Mouse (Mus musculus) ovary, postnatal 36 days (tissue): Measurements from ENCODE around the gene Snx18.

Experiments used
- DNase-seq: peaks from one replicate; pipeline ENCODE4 v3.0.0; 2022; ENCODE audit warnings: low spot score, mixed read lengths

Gene Snx18

DNA sequence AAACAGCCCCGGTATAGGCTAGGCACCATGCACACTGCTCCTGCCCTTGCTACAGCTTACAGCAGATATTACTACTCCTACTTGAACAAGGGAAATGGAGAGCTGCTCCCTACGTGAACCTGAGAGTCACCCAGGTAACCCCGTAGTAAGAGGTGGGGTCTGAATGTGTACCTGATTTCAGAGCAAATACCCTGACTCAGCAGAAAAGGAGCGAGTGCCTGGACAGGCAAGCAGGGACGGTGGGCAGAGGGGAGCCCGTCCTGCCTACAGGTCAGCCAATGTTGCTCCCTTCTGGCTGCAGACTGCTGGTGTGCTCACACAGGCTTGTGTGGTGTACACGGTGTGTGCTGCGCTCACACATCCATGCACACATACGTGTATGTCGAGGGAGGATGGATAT, 20.7 kb downstream of the Snx18 start:
- DNase-seq = no peak

GRCm38 (mm10) chr13:113596821-113597541, 21.4 kb downstream of the Snx18 start:
- no peak for DNase-seq

DNA sequence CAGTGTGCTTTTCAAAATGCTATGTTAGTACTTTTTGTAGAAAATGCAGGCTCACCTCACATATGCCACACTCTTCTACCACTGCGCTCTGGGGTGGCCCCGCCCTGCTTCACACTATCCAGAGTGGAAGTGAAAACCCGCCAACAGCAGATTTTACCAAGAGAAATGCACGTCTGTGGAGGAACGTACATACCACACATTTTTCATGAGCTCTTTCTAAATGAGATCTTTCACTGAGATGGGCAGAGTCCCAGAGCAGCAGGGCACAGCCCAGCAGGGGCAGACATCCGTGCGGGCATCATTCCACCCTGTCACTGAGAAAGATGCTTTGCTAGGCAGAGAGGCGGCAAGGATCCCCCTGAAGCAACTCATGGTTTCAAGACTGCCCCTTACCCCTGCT, 22.4 kb downstream of the Snx18 start:
- no peak for DNase-seq

GRCm38 (mm10) chr13:113595219-113595618, 23.1 kb downstream of the Snx18 start:
- DNase-seq = no peak

DNA sequence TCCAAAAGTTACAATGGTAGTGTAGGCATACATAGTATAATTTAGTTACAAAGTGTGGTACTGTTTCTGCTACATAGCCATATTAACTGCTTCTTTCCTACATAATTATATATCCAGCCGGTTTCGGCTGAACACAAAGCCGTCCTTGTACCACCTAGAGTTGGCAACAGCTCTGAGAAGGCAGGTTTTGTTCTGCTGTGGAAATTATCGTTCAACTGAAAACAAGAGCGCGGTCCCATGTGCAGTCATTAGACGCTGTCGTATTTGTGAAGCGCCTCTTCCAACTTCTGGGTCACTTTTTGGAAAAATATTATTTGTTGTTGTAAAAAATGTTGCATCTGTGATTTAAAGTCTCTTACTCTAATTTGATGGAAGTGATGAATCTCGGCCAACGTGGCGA, 24.0 kb downstream of the Snx18 start:
- no peak for DNase-seq

GRCm38 (mm10) chr13:113593711-113594110, 24.7 kb downstream of the Snx18 start:
- no peak for DNase-seq

DNA sequence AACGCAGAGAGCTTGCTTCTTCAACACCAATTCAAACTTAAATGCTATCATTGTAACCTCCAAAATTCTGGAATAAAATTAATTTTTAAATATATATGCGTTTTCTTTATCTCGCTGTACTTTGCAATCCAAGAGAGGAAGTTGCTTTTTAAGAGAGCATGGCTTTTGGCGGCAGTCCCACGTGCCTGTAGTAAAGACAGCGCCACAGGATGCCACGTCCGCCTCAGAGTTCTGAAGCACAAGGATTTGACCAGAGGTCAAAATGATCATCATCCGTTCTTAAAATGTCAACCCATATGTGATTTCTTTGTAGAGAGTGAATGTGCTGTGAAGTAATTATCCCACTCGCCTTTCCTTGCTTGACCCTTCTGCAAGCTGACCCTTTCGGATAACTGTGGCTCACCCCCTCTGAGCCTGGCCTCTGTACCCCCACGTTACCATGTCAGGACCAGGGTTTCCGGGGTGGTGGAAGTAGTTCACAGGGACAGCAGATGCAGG, 25.6 kb downstream of the Snx18 start:
- no peak for DNase-seq

DNA sequence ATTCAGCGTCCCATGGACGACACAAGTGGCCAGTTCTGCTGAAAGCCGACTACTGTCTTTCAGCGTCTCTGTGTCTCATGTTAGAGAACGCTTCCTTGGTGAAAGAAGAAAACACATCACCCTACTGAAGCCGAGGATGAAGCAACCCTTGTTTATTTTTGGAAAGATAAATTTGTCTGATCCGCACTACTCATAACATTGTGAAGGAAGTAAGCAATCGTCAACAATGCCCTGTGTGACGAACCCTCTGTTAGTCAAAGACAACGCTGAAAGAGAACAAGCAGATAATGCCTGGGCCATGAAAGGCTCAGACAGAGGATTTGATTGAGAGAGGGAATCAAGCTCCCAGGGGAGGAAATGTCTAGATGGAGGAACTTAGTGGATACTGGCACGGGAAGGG, 27.0 kb downstream of the Snx18 start:
- DNase-seq = no peak

- no peak for DNase-seq
Observed at GRCm38 (mm10) chr13:113590216-113590615, 28.1 kb downstream of the Snx18 start.

DNA sequence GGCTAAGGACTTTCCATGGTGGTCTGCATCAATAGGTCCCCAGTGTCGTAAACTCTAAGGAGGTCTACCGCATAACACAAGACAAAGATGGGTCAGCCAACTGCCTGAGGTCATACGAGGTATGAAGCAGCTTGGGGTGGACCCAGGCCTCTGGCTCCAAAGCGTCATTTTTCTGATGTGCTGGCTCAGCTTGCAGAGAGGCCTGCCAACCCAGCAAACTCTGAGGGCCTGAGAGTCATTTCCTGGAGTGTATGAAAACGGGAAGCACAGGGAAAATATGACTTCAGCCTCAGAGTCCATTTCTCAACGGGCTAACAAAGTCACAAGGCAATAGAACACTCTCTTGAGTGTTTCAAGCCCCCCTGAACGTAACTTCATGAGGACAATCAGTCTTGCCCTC, 28.9 kb downstream of the Snx18 start:
- no peak for DNase-seq

DNA sequence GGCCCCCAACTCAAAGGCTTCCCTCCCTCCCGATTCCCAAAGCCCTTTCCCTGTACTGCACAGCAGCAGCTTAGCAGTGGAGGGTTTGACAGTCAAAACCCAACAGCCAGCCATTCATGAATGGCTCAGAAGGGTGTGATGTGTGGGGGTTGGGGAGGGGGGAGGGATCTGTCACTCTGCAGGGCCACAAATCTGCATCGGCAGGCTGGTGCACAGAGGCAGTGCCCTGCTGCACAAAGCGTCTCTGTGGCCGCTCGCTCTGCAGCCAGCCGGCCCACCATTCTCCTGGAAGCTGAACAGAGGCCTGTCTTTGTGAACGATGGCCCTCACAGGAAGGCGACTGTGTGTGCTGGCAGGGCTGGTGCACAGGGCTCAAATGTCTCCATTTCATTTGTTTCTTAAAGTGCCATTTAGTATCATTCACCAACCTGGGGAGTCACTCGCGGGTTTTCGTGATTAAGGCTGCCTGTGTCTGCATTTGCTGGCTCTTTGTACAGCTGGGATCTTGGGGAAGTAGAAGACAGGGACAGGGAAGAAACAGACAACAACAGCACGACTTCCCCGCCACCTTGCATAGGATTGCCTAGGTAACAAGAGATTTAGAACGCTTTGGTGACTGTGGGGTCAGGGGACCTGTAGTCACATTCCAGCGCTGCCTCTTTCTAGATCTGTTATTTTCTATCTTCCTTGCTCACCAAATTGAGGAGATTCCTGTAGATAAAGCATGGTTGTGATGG, 31.0 kb downstream of the Snx18 start:
- DNase-seq = no peak

GRCm38 (mm10) chr13:113585606-113586005, 32.8 kb downstream of the Snx18 start:
- DNase-seq = no peak

- no peak for DNase-seq
Observed at GRCm38 (mm10) chr13:113584431-113584830, 33.9 kb downstream of the Snx18 start.

- DNase-seq = no peak
Observed at GRCm38 (mm10) chr13:113583563-113583962, 34.8 kb downstream of the Snx18 start.

- no peak for DNase-seq
Observed at GRCm38 (mm10) chr13:113582024-113582423, 36.3 kb downstream of the Snx18 start.

GRCm38 (mm10) chr13:113581436-113581835, 36.9 kb downstream of the Snx18 start:
- no peak for DNase-seq

DNA sequence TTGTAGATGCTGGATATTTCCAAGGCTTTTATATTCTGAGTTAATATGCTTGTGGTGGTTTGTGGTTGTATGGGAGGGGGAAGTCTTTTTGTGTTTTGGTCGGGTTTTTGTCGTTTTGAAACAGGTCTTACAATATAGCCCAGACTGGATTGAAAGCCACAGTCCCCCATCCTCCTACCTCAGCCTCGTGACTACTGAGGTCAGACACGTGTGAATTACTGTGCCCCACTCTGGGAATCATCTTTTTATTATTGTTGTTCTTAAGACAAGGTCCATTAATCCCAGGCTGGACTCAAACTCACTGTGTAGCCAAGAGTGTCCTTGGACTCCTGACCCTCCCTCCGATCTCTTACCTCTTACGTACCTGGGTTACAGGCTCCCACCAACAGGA, 38.0 kb downstream of the Snx18 start:
- no peak for DNase-seq

- DNase-seq = no peak
Observed at GRCm38 (mm10) chr13:113579788-113580399, 38.5 kb downstream of the Snx18 start.

DNA sequence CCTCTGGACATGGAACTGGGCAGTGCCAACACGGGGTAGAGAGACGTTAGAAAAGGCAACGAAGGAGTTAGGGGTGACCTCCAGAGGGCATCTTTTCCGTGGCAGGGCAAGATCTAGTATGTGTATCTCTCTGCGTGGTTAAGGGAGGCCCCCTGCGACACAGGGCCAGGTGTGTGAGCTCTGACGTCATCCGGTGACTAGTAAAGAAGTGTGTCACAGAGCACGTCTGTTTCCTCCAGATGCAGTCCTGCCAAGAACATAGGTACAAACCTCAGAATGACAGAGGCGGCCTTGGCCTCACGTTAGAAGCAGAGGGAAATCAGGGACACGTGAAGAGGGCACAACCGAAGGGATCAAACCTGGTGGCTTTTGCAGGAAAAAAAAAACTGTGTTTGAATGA, 44.1 kb downstream of the Snx18 start:
- no peak for DNase-seq

- DNase-seq = no peak
Observed at GRCm38 (mm10) chr13:113573377-113573776, 45.0 kb downstream of the Snx18 start.

GRCm38 (mm10) chr13:113572046-113572686, 46.2 kb downstream of the Snx18 start:
- no peak for DNase-seq

- no peak for DNase-seq
Observed at GRCm38 (mm10) chr13:113569526-113569925, 48.8 kb downstream of the Snx18 start.

DNA sequence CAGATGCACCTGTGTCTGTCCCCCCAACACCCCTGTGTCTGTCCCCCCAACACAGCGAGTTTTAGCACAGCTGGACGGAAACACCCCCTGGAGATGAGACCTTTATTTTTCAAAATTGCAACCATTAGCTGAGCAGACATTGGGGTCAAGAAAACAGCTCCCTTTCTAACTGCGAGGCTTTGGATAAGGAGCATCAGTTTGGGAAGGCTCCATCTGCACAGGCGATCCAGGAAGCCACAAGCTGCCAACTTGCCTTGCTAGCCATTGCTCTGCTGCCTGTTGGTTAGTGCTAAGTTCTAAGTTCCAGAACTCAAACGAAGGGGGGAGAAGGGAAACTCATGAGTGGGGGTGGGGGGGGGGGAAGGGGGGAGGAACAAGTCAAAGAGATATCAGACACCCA, 51.4 kb downstream of the Snx18 start:
- DNase-seq = no peak
